Mouse (Mus musculus): ENCODE measurements at regions not wholly inside any gene's neighbourhood (a gene's known extent, or its start where the extent isn't known, plus 50 kb on each side); places are given as distances from the start of the nearest gene placed in this dataset.

- ATAC-seq (ENCODE audit: low FRiP score, low read depth) = no peak
Observed at GRCm38 (mm10) chr6:109150912-109151256, 322.4 kb downstream of the Edem1 start.

GRCm38 (mm10) chr6:109153624-109154023 lies 325.2 kb downstream of the Edem1 start:
- Histone ChIP-seq H3K4me2 (replicated peaks; ENCODE audit: low read depth, low read length, severe bottlenecking) (no peak overlapping the region), H3K36me3 (ENCODE audit: control insufficient read depth, insufficient read depth, low read length) (no peaks in the 10 kb centered on the region), H3K4me3 (replicated peaks; ENCODE audit: low read length) (no peak overlapping the region), H3K27me3 (ENCODE audit: control insufficient read depth, insufficient read depth, low read length) (no peaks in the 10 kb centered on the region), H3K9ac (ENCODE audit: low read depth, low read length, severe bottlenecking) (no peak overlapping the region), H3K9me3 (ENCODE audit: control insufficient read depth, low read length) (no peaks in the 10 kb centered on the region), H3K4me1 (ENCODE audit: control insufficient read depth, insufficient read depth, low read length) (no peaks in the 10 kb centered on the region), H3K27ac (replicated peaks; ENCODE audit: low read depth, low read length) (no peak overlapping the region)
- DNase-seq (ENCODE audit: low spot score) (no peak), ATAC-seq (ENCODE audit: low FRiP score, low read depth) (no peak)
- 66% methylated on average over 7 of the region's 7 CpGs for whole genome bisulfite sequencing
- TF ChIP-seq POLR2A (IDR thresholded peaks at IDR 0.05; ENCODE audit: borderline replicate concordance, extremely low read depth, insufficient read depth, insufficient read length) = no peak

More at GRCm38 (mm10) chr6:109150912-109151256, 322.4 kb downstream of the Edem1 start:
- WGBS = 84% methylated on average over 9 of the region's 9 CpGs
- no peaks in the 10 kb centered on the region for H3K9me3 ChIP-seq (ENCODE audit: control insufficient read depth, low read length)
- H3K4me2 ChIP-seq (replicated peaks; ENCODE audit: low read depth, low read length, severe bottlenecking) = no peak overlapping the region
- H3K4me1 ChIP-seq (ENCODE audit: control insufficient read depth, insufficient read depth, low read length) = no peaks in the 10 kb centered on the region
- H3K36me3 ChIP-seq (ENCODE audit: control insufficient read depth, insufficient read depth, low read length) = no peaks in the 10 kb centered on the region
- DNase-seq (ENCODE audit: low spot score) = no peak
- no peak for TF ChIP-seq POLR2A (IDR thresholded peaks at IDR 0.05; ENCODE audit: borderline replicate concordance, extremely low read depth, insufficient read depth, insufficient read length)
- no peak overlapping the region for H3K9ac ChIP-seq (ENCODE audit: low read depth, low read length, severe bottlenecking)
- H3K27ac ChIP-seq (replicated peaks; ENCODE audit: low read depth, low read length) = no peak overlapping the region
- no peak overlapping the region for H3K4me3 ChIP-seq (replicated peaks; ENCODE audit: low read length)
- no peaks in the 10 kb centered on the region for H3K27me3 ChIP-seq (ENCODE audit: control insufficient read depth, insufficient read depth, low read length)

GRCm38 (mm10) chr6:109159561-109159960 lies 331.1 kb downstream of the Edem1 start:
- Histone ChIP-seq H3K9me3 (ENCODE audit: control insufficient read depth, low read length) (no peaks in the 10 kb centered on the region), H3K4me1 (ENCODE audit: control insufficient read depth, insufficient read depth, low read length) (no peaks in the 10 kb centered on the region), H3K4me3 (replicated peaks; ENCODE audit: low read length) (no peak overlapping the region), H3K27me3 (ENCODE audit: control insufficient read depth, insufficient read depth, low read length) (no peaks in the 10 kb centered on the region), H3K9ac (ENCODE audit: low read depth, low read length, severe bottlenecking) (no peak overlapping the region), H3K36me3 (ENCODE audit: control insufficient read depth, insufficient read depth, low read length) (no peaks in the 10 kb centered on the region), H3K4me2 (replicated peaks; ENCODE audit: low read depth, low read length, severe bottlenecking) (no peak overlapping the region), H3K27ac (replicated peaks; ENCODE audit: low read depth, low read length) (no peak overlapping the region)
- no peak for DNase-seq (ENCODE audit: low spot score)
- 84% methylated on average over 7 of the region's 7 CpGs for WGBS
- TF ChIP-seq POLR2A (IDR thresholded peaks at IDR 0.05; ENCODE audit: borderline replicate concordance, extremely low read depth, insufficient read depth, insufficient read length) = no peak
- ATAC-seq (ENCODE audit: low FRiP score, low read depth) = no peak

- WGBS = 69% methylated on average over 5 of the region's 5 CpGs
Observed at GRCm38 (mm10) chr6:109167439-109167838, 339.0 kb downstream of the Edem1 start.

GRCm38 (mm10) chr6:109172104-109172850 lies 343.8 kb downstream of the Edem1 start:
- H3K4me2 ChIP-seq (replicated peaks; ENCODE audit: low read depth, low read length, severe bottlenecking) = no peak overlapping the region
- no peaks in the 10 kb centered on the region for H3K4me1 ChIP-seq (ENCODE audit: control insufficient read depth, insufficient read depth, low read length)
- H3K4me3 ChIP-seq (replicated peaks; ENCODE audit: low read length) = no peak overlapping the region
- DNase-seq (ENCODE audit: low spot score) (peak; percentile 28), ATAC-seq (ENCODE audit: low FRiP score, low read depth) (no peak)
- H3K27me3 ChIP-seq (ENCODE audit: control insufficient read depth, insufficient read depth, low read length) = no peaks in the 10 kb centered on the region
- 50% methylated on average over 6 of the region's 6 CpGs for WGBS
- H3K36me3 ChIP-seq (ENCODE audit: control insufficient read depth, insufficient read depth, low read length) = no peaks in the 10 kb centered on the region
- H3K9me3 ChIP-seq (ENCODE audit: control insufficient read depth, low read length) = no peaks in the 10 kb centered on the region
- TF ChIP-seq POLR2A (IDR thresholded peaks at IDR 0.05; ENCODE audit: borderline replicate concordance, extremely low read depth, insufficient read depth, insufficient read length) = no peak
- H3K27ac ChIP-seq (replicated peaks; ENCODE audit: low read depth, low read length) = no peak overlapping the region
- no peak overlapping the region for H3K9ac ChIP-seq (ENCODE audit: low read depth, low read length, severe bottlenecking)

More at GRCm38 (mm10) chr6:109167439-109167838, 339.0 kb downstream of the Edem1 start:
- no peaks in the 10 kb centered on the region for H3K27me3 ChIP-seq (ENCODE audit: control insufficient read depth, insufficient read depth, low read length)
- no peak for ATAC-seq (ENCODE audit: low FRiP score, low read depth)
- H3K9ac ChIP-seq (ENCODE audit: low read depth, low read length, severe bottlenecking) = no peak overlapping the region
- no peak overlapping the region for H3K27ac ChIP-seq (replicated peaks; ENCODE audit: low read depth, low read length)
- peak; percentile 5 for DNase-seq (ENCODE audit: low spot score)
- H3K36me3 ChIP-seq (ENCODE audit: control insufficient read depth, insufficient read depth, low read length) = no peaks in the 10 kb centered on the region
- no peaks in the 10 kb centered on the region for H3K9me3 ChIP-seq (ENCODE audit: control insufficient read depth, low read length)
- no peak overlapping the region for H3K4me2 ChIP-seq (replicated peaks; ENCODE audit: low read depth, low read length, severe bottlenecking)
- no peak overlapping the region for H3K4me3 ChIP-seq (replicated peaks; ENCODE audit: low read length)
- no peak for TF ChIP-seq POLR2A (IDR thresholded peaks at IDR 0.05; ENCODE audit: borderline replicate concordance, extremely low read depth, insufficient read depth, insufficient read length)
- H3K4me1 ChIP-seq (ENCODE audit: control insufficient read depth, insufficient read depth, low read length) = no peaks in the 10 kb centered on the region

All from limb, embryonic 14.5 days (tissue).